Mouse (Mus musculus) frontal cortex, adult 2 months (tissue): ENCODE results near the gene Slc28a2. TPM values are rescaled to one million over a fixed set of nuclear protein-coding genes. Genes with fewer than 3 reads are reported as not detected.
A peak's percentile ranks its signal among the peaks of the same experiment; 100 is the strongest.
"Not testable (repeated sequence)": the region's sequence is repeated elsewhere in the genome, so short reads cannot be mapped to it uniquely, and the experiment has no call there.

ENCODE experiments used
- DNase-seq, 2 experiments: peaks; one replicate each; pipeline ENCODE4 v3.0.0; 2022; ENCODE audit warnings: low spot score in 1 of 2; ENCODE audit errors: extremely low spot score in 1 of 2
- polyA plus RNA-seq: library from polyadenylated mRNA; depleted of rRNA; stranded (reverse); fragments of >200 nt; gene quantifications from 2 replicates; pipeline ENCODE4 v1.2.3, GENCODE M21; 2012; rRNA removed

The Slc28a2 gene
- 0.16 and 0.27 TPM in 2 replicates for polyA plus RNA-seq

DNA sequence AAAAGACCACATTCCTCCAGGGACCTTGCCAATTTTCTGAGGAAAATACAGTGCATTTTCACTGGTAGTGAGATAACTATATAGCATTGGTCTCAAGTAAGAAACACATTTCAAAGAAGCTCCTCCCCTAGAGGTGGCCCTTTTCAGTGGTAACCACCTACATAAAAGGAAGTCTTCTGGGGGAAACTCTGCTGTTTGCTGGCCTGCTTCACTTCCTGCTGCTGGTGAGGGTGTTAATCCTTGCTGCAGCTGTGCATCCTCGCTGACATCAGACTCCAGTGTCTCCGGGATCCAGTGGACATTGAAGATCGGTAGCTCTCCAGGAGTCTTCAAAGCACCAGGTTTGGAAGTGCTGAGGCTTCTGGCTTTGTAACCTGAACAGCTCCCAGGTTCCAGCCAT, at the start of gene Slc28a2:
TSS of gene Slc28a2 (plus strand) at position 278 of the 400 bp plus-strand sequence.
- not testable (repeated sequence) for DNase-seq

DNA sequence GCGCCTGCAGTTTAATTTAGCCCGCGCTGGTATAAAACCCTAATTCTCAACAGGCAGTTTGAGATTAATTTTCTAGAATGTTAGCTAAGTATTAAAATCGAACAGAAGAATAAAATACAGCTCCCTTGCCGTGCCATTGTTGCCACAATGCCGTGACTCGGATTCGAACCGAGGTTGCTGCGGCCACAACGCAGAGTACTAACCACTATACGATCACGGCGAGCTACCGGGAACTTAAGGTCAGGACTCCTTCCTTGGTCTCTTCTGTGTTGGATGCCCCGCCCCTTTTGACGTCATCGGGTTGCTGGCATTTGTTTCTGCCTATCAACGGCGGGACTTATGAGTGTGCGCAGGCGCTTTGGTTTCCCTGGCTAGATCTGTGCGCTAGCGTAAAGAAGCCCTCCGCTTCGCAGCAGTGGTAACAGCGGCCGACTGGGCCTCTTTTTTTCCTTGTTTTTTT, 49.0 kb upstream of the Slc28a2 start:
- peak; percentile 97 to 100 for DNase-seq

DNA sequence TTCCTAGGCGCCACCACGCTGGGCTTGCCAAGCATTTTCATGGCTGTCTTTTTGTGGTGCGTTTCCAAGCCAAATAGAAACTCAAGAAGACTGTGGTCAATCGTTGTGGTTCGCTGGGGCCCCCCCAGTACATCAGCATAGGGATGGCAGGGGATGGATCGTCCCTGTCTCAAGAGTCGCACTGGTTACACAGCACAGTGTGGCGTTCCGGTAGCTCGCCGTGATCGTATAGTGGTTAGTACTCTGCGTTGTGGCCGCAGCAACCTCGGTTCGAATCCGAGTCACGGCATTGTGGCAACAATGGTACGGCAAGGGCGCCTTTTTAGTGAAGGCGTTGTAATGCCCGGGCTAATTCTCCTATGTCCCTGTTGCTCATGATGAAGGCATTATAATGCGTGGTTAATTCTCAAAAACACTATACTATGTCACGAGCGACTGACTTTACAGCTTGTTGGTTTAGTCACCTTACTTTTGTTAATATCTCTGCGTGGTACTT, 48.5 kb upstream of the Slc28a2 start:
- DNase-seq: peak; percentile 55 to 89

DNA sequence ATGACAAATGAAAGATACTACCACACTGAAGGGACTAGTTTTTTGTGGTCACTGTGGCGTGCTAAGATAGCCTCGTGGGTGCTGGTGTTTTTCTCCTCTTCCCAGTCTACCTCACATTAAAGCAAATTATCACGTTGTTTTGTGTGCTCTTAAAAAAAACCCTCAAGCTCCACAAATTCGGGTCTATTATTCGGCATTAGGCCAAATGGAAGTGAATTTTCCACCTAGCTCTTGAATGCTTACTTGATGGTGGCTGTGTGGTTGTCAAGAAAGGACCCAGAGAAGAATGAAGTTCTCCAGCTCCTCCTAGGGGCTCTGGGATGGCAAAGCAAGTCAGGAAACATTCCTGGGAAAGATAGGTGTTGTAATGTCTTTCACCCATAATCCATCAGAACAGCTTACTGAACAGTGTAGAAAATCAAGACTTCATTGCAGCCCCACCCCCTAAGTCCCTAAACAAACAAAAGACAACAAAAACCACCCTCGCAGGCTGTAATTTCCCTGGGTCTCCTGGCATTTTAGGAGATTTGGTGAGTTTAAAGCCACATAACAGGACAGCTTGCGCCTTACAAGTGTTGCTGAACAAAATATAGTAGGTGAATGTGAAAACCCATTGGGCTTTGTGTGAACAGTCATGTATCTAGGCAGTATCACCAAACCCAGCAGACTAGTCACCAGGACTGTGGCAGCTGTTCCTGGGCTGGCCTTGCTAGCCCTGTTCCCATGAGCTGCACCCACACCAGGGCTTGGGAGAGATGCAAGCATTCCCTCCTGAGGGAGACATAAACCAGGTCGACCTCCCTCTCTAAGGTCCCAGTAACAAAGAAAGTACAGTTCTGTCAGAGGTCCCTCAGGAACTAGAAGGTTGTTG, 47.6 kb upstream of the Slc28a2 start:
- peak in 1 of 2 experiments; percentile 75 for DNase-seq

DNA sequence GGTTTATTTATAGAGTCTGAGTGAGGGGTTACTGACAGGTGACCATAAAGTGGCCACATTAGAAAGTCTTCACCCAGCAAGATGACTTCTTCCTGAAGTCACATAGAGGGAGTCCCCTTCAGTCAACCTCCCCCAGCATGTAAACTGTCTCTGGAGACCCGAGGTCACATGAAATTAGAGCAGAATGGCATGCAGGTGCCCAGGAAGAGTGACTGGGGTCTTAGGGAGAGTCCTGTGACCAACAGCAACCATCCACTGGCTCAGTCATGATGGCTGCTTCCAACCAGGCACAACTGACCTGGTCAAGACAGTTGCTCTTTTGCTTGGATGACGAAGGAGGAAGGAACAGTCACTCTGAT, 47.0 kb upstream of the Slc28a2 start:
- DNase-seq: no peak

DNA sequence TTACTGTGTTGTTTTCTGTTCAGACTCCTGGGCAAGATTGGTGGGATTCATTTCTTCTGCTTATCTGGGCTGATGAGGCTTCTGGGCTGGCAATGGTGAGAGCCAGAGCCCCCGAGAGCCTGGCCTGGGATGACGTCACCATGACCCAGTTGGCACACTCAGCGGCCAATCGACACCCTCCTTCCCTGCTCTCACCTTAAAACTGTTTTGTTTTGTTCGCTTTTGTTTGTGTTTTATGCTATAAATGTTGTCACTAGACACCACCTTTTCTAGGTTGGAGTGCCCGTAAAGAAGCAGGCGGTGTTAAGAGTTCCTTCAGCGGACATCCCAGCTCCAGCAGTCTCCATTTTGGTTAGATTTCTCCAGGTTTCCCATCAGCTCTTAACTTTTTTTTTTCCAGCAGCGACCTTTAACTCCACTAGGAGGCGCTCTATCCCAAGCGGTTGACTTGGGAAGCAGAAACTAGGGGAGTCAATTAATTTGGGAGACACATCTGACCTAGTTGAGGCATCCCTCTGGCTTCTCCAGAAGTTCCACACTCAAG, 45.4 kb upstream of the Slc28a2 start:
- DNase-seq: peak in 1 of 2 experiments; percentile 85

DNA sequence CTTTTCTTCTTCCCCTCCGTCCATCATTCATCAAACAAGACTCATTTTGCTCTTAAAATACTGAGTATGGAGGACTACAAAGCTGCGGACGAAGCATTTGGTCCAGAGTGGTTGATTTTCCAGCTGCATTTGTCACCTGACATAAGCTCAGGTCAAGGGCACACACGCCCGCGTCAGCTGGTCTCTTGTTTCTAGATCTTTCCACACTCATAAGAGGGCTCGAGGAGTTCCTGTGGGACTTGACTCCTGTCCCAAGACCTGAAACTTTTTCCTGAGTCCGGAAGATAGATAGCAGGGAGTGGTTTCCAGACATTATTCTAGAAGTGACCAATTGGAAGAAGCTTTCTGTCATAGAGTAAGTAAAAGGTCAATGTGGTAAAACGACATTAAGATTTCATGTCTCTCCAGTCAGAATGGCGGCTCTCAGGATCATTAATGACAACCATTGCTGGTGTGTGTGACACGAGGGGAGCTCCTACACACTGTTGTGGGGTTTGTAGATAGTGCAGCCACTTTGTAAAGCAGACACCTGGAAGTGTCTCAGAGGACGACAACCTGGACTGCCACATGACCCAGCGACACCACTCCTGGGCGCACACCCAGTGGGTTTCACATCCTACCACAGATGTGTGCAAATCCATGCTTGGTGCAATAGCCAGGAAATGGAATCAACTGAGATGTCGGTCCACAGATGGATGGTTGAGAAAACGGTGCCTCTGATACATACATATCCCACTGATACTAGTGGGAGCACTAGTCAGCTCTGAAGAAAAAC, 44.8 kb upstream of the Slc28a2 start:
- no peak for DNase-seq

DNA sequence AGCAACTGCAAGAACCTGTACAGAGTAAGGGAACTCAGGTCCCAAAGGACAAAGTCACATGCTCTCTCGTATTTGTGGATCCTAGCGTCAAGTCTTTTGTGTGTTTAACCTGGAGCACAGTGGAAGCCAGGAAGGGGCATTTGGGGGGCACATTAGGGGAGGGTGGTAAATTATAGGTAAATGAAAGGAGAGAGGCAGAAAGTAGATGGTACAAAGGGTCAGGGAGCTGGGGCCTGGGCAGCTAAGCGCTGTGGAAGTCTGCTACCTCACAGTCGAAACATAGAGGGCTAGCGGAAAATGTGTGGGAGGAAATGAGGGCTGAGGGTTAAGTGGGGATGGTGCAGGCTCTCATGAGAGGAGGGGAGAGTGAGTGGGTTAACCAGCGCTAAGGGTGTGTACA, 44.2 kb upstream of the Slc28a2 start:
- no peak for DNase-seq

DNA sequence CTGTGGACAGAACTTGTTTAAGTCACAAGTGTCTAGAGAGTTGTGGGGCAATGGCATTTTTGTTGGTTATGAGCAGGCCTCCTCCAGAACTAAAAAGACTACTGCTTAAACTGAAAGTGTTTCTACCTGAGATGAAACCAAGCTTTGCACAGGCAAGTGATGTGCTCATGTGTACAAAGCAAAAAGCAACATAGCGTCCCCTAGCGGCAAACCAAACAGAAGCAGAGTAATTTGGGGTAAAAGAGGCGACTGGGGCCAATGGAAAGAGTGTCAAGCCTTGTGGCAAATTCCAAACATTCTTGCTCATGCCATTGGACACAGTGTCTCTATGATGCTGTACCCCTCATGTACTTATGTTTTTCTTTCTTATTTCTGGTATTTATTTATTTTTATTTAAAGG, 41.2 kb upstream of the Slc28a2 start:
- DNase-seq: no peak

DNA sequence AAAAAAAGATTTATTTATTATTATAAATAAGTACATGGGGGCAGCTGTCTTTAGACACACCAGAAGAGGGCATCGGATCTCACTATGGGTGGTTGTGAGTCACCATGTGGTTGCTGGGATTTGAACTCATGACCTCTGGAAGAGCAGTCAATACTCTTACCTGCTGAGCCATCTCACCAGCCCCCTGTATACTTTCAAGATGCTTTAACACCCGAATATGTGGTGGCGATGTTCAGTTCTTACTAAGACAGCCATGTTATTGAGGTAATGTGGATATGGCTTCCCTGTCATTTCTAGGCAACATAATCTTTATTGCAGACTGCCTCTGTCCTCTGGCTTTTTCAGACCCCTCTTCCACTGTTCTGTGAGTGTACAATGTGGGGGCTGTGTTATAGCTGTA, 39.1 kb upstream of the Slc28a2 start:
- not testable (repeated sequence) for DNase-seq

DNA sequence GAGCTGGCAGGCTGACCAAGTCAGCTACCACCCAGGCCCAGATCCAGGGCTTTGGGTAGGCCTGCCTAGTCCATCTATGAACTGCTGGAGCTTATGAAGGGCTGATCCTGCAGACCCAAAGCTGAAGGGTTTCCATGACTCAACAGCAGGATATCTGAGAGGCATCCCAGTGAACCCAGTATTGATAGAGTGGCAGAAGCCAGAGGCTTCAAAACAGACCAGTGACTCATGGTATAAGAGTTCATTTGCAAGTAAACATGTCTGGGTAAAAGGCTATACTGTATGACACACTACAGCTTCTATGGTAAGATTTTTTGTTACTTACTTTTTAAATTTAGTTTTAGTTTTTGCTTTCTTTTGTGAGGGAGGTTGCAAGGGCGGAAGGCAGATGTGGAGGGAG, 30.1 kb upstream of the Slc28a2 start:
- no peak for DNase-seq

DNA sequence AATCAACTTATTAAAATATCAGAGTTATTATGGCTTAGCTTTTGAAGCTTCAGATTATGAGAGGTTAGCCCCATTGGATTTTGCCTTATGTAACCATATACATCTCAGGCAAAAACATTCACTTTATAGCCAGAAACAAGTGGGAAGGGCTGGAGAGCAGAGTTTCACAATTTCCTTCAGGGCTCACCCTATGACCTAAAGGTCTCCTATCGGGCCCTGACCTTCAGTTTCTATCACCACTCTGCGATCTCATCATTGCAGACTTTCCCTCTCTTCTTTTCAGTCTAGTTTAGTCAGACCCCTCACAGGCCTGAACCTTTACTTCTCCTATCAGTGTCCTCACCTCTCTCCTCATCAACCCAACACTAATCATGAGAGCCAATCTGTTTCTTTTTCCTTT, 18.7 kb upstream of the Slc28a2 start:
- no peak for DNase-seq

DNA sequence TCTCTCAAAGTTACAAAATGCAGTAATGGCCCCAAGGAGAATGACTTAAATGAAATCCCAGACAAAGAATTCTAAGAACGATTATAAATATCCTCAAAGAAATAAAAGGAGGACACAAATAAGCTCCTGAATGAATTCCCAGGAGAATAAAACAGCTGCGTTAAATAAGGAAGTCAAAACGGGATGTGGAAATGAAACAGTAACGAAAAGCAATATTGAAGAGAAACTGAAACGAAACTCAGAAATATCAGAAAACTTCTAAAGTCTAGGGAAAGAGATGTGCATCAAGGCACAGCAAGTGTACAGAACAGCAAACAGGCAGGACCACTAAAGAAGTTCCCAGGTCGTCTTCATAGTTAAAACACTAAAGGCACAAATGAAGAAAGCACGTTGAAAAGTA, 17.3 kb upstream of the Slc28a2 start:
- no peak for DNase-seq

DNA sequence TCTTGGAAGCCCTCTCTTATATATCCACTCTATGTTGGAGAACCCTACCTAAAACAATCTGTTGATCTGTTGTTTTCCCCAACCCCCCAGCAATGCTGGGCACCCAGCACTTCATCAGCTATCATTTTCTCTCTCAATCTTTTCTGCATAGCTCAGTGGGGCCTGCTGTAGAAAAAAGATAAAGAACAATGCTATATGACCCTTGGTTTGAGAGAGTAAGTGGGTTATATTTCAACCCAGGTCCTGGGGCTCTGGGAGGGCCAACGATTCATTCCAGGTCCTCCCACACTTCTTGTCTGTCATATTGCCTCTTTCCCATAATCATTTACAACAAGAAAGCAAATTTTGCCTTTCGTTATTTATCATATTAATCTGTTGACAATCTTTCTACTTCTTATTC, 368 bp downstream of the Slc28a2 start:
- not testable (repeated sequence) for DNase-seq

DNA sequence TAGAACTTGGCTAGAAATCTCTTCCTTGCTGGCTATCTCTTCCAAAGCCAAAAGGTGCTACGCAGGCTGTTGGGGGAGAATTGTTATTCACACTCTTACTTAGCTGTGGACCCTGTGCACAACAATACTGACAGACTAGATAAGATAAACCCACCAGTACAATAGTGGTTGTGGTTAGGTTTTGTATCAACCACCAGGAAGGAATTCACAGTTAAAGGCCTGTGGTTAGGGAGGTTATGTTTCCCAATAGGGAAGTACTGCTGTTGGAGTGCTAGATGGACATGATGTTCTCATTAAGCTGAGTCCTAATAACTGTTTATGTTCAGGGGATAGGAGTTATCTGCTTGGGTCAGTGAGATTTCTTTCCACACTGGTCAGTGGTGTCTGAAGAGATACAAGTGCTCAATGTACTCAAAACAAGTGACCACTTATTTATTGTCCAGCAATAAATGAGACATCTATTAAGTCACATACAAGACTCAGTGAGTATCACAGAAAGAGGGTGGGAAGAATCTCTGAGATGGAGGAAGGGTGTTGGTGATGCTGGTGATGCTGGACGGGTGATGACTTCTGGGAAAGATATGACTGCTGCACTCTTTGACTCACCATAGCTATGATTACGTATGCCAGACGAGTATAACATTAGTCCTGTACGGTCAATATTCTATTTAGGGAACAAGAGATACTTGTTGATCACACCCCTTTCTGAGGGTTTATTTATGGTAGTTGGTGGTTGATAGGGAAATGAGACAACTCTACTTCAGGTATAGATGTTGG, 12.6 kb downstream of the Slc28a2 start:
- not testable (repeated sequence) for DNase-seq

DNA sequence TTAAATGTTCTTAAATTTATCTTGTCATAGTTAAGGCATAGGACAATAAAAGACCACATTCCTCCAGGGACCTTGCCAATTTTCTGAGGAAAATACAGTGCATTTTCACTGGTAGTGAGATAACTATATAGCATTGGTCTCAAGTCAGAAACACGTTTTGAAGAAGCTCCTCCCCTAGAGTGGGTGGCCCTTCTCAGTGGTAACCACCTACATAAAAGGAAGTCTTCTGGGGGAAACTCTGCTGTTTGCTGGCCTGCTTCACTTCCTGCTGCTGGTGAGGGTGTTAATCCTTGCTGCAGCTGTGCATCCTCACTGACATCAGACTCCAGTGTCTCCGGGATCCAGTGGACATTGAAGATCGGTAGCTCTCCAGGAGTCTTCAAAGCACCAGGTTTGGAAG, 14.2 kb downstream of the Slc28a2 start:
- DNase-seq: not testable (repeated sequence)

DNA sequence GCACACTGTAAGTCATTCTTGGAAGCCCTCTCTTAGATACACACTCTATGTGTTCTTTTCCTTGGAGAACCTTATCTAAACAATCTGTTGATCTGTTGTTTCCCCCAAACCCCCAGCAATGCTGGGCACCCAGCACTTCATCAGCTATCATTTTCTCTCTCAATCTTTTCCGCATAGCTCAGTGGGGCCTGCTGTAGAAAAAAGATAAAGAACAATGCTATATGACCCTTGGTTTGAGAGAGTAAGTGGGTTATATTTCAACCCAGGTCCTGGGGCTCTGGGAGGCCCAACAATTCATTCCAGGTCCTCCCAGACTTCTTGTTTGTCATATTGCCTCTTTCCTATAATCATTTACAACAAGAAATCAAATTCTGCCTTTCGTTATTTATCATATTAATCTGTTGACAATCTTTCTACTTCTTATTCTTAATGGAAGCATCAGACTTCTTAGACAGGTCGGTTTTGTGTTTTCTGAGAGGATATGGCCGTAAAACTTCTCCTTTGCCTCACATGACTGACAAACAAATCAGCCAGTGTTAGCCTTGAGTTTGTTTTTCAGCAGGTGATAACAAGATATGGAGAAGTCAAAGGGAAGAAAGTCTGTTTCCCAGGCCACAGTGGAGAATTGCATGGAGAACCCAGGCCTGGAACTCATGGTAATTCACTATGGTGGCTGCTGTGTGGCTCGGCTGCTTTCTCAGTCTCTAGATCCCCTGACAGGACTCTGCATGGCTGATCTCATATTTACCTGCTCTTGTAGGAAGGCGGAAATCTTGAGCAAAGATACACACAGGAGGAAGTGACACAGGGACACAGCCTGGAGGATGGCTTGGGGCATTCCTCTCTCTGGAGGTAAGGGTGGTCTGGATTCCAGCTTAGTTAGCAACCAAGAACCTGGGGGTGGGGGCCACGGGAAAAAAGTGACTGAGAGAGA, 15.0 kb downstream of the Slc28a2 start:
- no peak for DNase-seq

DNA sequence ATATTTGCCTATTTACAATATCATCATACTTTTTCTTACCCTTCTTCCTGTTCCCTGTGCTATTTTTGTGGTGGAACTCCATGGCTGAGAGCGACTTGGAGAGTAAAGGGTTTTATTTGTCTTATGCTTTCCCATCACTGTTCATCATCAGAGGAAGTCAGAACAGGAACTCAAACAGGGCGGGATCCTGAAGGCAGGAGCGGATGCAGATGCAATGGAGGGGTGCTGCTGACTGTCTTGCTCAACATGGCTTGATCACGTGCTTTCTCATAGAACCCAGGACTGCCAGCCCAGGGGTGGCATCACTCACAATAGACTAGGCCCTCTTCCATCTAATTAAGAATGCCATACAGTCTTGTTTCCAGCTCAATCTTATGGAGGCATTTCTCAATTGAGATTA, 24.1 kb downstream of the Slc28a2 start:
- no peak for DNase-seq

DNA sequence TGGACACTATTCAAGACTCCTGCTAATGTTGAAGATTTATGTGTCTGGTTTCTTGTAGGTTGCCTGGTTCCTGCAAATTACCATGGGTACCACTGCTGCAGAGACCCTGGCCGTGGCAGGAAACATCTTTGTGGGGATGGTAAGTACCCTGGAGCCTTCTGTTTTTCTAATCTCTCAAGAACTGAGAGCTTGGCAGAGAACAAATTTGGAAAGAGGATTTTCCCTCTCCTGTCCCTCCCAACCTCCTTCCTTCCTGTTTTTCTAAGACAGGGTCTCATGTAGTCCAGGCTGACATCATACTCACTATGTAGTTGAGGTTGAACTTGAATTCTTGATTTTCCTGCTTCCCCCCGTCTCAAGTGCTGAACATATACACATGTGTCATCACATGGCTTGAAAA, 26.1 kb downstream of the Slc28a2 start:
- no peak for DNase-seq
